Mouse (Mus musculus): ENCODE results near the gene Rgma.

The Rgma gene

DNA sequence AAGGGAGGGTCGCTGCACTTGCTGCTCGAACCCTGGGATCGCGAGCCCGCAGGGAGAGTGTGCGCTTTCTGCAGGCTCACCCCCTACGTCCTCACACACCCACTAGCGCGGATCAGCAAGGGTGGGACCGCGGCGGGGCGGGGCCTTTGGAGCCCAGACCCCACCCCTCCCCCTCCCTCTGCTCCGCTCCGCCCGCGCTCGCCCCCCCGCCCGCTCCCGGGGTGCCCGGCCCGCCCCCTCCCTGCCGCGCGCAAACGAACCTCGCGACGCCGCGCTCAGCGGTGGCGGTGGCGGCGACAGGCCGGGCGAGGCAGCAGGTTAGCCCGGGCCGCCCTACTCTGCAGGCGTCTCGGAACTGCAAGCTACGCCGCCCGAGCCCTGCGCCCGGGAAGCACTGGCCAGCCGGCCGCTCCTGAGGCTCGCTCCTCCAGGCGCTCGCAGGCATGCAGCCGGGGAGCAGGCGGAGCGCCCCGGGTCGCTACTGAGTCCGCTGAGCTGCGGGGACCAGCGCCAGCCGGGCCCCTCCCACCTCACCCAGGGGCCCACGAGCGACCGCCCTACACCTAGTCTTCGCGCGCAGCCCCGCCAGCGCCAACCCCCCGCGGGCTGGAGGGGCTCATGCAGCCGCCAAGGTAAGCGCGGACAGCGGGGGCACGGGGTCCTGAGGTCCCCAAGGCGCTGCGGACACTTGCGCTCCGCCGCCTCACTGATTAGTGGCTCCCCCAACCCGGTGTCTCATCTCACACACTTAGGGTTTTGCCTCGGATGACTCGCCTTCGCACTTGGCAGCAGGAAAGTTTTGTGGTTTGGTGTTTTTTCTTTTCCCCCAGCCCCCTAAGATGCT lies at the start of gene Rgma:
Rgma (plus strand) TSS at position 253 of the 844 bp plus-strand sequence.
- peak; percentile 89 for DNase-seq

GRCm38 (mm10) chr7:73326236-73326635 lies 49.1 kb upstream of the Rgma start:
- DNase-seq = no peak

- DNase-seq = no peak
These were observed 48.6 kb upstream of the Rgma start for GRCm38 (mm10) chr7:73326680-73327079.

DNA sequence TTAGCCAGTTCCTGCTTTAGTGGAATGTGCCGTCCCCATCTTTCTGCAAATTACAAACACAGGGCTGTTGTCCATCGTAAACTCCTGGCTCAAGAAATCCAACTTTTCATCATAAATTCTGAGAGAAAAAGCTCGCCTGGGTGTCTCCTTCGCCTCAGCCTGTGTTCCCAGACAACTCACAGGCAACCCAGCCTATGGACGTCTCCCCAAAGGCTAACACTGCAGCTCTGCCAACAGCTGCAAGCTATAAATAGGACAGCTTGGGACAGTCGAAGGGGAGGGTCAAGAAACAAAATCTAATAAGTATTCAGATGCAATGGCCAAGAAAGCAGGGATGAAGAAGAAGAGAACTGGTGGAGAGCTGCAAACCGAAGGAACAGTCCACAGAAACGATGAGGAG lies 48.1 kb upstream of the Rgma start:
- no peak for DNase-seq

DNA sequence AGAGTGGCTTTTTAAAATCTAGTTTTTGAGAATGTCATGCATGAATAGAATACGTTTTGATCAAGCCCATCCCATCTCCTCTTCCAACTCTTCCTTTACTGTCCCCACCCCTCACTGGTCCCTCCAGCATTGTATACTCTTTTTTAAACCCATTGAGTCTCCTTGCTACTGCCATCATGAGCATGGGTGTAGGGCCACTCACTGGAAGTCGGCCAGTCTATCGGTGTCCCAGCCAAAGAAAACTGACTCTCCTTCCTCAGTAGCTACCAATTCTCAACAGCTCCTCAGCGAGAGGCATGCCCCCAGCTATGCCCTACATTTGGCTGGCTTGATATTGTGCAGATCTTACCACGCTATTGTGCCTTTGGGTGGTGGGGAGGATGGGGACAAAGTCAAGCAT lies 47.7 kb upstream of the Rgma start:
- DNase-seq = no peak

DNA sequence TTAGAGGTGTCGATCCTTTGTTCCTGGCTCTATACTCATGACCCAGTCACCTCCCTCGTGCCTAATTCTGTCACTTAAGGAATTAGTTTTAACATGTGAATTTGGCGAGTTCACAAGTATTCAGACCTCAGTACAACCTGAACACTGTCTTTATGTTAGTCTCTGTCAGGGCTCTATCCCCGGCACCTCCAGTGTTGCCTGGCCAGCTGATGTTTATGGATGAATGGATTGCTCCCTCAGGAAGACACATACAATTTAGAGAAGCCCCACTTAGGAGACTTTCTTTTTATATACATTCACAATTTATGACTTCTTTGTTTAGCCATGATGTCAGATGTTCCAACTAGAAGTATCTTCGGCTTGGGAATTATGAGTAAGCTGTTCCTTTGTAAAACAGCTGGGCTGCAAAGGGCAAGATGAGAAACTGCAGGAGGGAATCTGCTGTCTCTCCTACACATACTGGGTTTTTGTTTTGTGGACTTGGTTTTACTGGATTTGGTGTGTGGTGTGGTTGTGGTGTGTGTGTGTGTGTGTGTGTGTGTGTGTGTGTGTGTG lies 46.6 kb upstream of the Rgma start:
- no peak for DNase-seq

DNA sequence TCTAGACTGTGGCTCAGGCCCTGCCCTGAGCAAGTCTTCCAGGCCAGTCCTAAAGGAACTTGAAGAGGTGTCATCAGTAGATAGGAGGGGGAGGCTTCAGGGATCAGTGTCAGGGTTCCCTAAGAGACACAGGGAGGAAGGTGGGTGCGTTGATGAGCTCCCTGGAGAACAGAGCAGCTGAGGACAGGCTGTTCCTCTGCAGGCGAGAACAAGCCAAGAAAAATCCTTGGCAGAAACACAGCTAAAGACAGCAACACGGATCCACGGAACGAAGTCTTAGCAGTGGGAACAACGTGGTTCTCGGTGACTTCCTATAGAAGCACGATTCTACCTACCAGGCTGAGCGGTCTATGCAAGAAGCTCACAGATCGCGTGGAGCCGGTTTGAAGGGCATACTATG lies 44.6 kb upstream of the Rgma start:
- no peak for DNase-seq

GRCm38 (mm10) chr7:73331645-73332044 lies 43.7 kb upstream of the Rgma start:
- DNase-seq = no peak

DNA sequence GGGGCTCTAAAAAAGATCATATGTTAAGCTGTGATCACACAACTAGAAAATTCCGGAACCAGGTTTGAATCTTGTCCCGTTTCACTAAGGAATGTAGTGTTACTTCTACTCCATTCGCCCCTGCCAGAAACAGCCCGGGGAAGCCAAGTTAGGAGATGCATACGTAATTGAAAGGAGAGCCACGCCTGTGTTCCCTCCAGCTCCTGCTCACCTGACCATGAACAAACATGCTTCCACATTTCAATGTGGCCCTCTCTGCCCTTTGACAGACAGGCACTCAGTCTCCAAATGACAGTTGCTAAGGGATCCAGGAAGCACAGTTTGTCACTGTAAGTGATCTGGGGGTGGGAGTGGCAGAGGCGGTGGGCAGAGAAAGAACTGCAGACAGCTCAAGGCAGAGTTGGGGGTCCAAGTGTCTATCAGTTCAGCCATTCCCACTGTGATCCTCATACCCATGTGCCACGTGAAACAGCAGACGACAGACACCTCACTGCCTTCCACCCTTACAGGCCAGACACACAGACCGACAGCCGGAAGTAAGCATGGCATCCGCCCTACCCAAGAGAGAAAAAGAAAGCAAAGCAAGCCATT lies 41.8 kb upstream of the Rgma start:
- DNase-seq = no peak

GRCm38 (mm10) chr7:73334883-73335282 lies 40.4 kb upstream of the Rgma start:
- DNase-seq = no peak

GRCm38 (mm10) chr7:73336380-73336779 lies 38.9 kb upstream of the Rgma start:
- DNase-seq = peak; percentile 54

GRCm38 (mm10) chr7:73338353-73338752 lies 37.0 kb upstream of the Rgma start:
- DNase-seq = no peak

- DNase-seq = no peak
These were observed 31.5 kb upstream of the Rgma start for GRCm38 (mm10) chr7:73343852-73344251.

GRCm38 (mm10) chr7:73348585-73349124 lies 26.7 kb upstream of the Rgma start:
- DNase-seq = peak; percentile 43

DNA sequence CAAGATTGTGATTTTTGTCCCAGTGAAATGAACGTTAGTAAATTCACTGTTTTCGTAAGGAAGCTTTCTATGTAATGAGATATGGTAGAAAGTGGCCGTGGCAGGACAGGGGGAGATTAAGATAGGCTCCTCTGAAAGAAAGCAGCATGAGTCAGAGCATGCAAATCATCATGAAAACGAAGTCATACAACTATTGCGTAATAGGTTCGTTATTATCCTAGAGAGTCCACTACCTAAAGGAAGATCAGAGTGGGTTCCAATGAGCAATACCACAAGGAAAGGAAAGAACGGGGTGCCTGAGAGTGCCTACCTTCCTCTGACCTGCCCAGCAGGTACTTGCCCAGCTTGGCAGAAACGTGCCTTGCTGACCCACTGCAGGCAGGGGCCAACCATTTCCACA lies 26.2 kb upstream of the Rgma start:
- DNase-seq = no peak

DNA sequence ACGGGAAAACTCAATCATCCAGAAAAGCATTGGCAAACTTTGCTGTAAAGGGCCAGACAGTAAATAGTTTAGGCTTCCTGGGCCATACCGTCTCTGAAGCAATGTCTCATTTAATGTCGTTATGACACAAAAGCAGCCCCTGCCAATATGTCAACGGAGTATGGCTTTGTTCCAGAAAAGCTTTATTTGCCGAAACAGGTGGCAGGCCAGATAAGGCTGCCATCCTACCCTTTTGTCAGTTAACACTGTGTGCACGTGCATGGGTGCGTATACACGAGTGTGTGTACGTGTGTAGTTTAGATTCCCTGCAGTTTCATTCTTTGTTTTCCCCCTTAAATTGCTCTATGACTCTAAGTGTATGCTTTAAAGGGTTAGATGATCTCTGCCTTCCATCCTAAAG lies 20.1 kb upstream of the Rgma start:
- DNase-seq = no peak

DNA sequence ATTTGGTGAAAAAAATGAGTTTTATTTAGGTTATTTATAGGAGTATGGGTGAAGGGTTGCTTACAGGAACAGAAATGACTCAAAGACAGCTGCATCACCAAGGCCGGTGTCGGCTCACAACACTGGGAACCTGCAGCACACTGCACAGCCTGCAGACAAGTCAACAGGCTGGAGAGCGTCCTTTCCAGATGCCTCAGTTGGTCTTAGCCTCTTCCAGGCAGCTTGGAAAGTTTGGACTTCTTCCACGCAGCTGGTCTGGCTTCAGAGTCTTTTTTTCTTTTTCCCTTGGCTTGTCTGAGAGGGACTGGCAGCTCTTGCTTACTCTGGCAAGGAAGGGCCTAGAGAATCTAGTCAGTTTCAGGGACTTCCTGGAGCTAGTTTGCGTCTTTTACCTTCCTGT lies 18.4 kb upstream of the Rgma start:
- no peak for DNase-seq

GRCm38 (mm10) chr7:73357626-73358025 lies 17.7 kb upstream of the Rgma start:
- no peak for DNase-seq

- DNase-seq = no peak
These were observed 9.8 kb upstream of the Rgma start for GRCm38 (mm10) chr7:73365511-73365910.

DNA sequence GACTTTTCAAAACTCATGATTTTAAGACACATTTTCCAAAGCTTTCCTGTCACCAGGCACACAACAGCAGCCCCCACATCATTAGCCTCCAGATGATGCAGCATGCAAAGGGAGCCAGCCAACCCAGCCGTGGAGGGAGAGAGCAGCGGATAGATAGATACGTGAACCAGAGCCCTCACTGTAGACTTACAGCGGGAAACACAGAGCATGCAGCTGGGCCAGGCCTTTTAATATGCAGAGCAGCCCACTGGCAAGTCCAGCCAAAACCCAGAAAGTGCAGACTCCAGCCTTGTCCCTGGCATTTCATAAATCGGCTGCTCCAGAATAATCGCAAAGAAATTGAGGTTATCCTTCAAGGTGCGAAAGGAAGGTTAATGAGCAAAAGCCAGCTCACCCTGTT lies 9.3 kb upstream of the Rgma start:
- no peak for DNase-seq

DNA sequence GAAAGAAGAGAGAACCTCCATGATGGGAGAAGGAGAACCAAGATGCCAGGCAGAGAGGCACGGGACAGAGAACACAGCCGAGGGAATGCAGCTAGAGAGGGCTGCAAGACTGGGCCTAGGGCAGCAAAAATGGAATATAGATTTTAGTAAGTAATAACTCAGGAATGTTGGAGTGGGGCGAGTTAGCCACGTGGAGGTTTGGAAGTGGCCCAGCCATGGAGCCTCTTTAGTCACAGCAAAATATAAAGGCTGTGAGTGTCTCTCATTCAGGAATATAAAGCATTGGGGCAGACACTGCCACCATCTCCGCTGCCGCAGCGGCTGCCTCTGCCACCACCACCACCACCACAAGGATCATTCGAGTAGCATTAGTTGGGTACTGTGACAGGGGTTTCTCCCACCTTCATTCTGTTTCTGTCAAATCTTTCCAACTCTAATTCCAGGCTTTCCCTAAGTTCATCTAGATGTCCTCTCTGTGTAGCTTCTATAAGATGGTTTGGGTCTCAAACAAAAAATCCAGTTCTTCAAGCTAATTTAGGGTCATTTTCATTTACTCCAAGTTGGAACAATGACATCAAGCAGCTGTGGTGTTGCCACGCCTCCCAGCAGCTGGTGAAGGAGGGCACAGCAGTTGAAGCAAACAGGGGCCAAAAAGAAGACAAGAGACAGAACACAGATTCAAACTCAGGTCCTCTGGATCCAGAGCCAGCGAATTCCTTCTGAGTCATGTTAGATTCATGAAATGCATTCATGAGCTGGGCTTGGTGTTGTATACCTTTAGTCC lies 7.4 kb upstream of the Rgma start:
- DNase-seq = no peak

DNA sequence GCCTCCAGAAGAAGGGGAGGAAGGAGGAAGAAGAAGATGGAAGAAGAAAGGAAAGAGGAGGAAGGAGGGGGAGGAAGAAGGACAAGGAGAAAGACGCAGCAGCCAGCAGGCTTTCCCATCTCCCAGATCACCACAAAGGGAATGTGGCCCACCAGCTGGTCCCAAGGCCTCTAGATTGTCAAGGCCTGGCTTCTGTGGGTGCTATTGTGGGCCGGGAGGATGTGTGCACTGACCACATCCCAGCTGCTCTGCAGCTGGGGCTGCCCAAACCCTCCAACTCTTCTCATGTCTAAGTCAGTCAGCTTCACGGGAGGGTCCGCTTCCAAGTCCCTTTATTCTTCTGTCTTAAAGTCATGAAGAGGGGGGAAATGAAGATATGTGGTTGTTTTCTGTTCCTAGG lies 5.3 kb upstream of the Rgma start:
- no peak for DNase-seq

DNA sequence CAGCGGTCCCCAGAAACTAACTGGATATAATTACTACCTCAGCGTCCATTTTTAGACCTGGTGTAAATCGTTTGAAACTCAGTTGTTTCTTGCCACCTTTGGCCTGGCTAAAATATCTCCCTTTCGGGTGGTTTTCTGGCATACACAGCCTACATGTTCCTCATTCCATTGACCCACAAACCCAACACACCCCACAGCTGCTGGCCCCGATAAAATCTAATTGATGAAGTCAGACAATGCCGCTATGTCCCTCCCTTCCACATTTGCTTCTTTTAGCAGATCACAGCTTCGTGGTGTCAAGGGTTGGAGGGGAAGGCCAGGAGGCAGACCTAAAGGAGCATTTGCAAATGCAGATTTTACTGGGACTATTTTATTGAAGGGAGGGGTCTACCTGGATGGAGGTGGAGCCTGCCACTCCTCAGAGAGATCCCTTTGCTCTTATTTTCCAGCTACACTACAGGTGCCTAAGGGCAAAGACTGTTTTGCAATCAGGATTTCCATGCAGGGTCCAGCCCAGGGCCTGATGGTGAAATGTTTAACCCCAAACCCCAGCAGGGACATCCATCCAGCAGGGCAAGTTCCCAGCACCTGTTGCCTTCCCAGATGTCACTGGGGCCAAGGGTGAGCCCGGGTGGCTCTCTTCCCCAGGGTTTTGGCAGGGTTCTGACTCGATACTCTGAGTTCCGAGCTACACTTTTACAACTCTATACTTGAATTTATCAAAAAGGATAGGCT lies 3.6 kb upstream of the Rgma start:
- no peak for DNase-seq

All from embryo, embryonic 11 days (tissue).